Mouse (Mus musculus) neural tube, embryonic 14.5 days (tissue): ENCODE data around the gene Cotl1. TPM values are rescaled to one million over a fixed set of nuclear protein-coding genes. Genes with fewer than 3 reads are reported as not detected.

ENCODE experiments used
- ATAC-seq: fragments of 200-750 bp; cut with Nextera tagmentation; 2 replicates; pipeline ENCODE4 v1.8.0; 2017; ENCODE audit warnings: low read depth, mild to moderate bottlenecking, moderate TSS enrichment, moderate library complexity
- H3K27ac ChIP-seq: fragments of 300-500 bp; sonication (generic); 2 replicates; pipeline ENCODE4 v1.5.1; 2014; ENCODE audit warnings: low read depth, mild to moderate bottlenecking, control low read depth, low read length, moderate library complexity, mixed read lengths
- H3K27me3 ChIP-seq: fragments of 300-500 bp; sonication (generic); 2 replicates; pipeline ENCODE4 v1.6.1; 2014; ENCODE audit warnings: low read length; ENCODE audit not compliant: control insufficient read depth, insufficient read depth
- H3K36me3 ChIP-seq: fragments of 300-500 bp; sonication (generic); 2 replicates; pipeline ENCODE4 v1.6.1; 2014; ENCODE audit warnings: low read length, mixed read lengths; ENCODE audit not compliant: control insufficient read depth, insufficient read depth
- H3K4me1 ChIP-seq: fragments of 300-500 bp; sonication (generic); 2 replicates; pipeline ENCODE4 v1.6.1; 2014; ENCODE audit warnings: low read length; ENCODE audit not compliant: control insufficient read depth, insufficient read depth
- H3K4me2 ChIP-seq: fragments of 300-500 bp; sonication (generic); 2 replicates; pipeline ENCODE4 v1.6.1; 2014; ENCODE audit warnings: mild to moderate bottlenecking, low read depth, low read length, control low read depth
- H3K4me3 ChIP-seq: fragments of 300-500 bp; sonication (generic); 2 replicates; pipeline ENCODE4 v1.5.1; 2014; ENCODE audit warnings: low read depth, low read length, control low read depth, mixed read lengths
- H3K9ac ChIP-seq: fragments of 300-500 bp; sonication (generic); replicated peaks from 2 replicates; pipeline ENCODE4 v1.6.1; 2014; ENCODE audit warnings: low read depth, mild to moderate bottlenecking, control low read depth, low read length, mixed read lengths
- H3K9me3 ChIP-seq: fragments of 300-500 bp; sonication (generic); 2 replicates; pipeline ENCODE4 v1.6.1; 2016; ENCODE audit warnings: low read length; ENCODE audit not compliant: control insufficient read depth
- WGBS: fragments of 180-500 bp; shearing (Covaris S2); extraction: QIAGEN DNeasy Blood & Tissue Kit; methylation state at CpG from one replicate; pipeline ENCODE4 v1.1.7; 2014; 5-methylcytosine and 5-hydroxymethylcytosine counted together
- polyA plus RNA-seq: library from polyadenylated mRNA; unstranded; fragments of >200 nt; fragmentation: Nextera tagmentation; extraction: Ambion mirVana; gene quantifications from 2 replicates; pipeline ENCODE4 v1.2.1, GENCODE M21; 2014

The Cotl1 gene
- polyA plus RNA-seq, 1 experiment from 2014 or later = 232 TPM

DNA sequence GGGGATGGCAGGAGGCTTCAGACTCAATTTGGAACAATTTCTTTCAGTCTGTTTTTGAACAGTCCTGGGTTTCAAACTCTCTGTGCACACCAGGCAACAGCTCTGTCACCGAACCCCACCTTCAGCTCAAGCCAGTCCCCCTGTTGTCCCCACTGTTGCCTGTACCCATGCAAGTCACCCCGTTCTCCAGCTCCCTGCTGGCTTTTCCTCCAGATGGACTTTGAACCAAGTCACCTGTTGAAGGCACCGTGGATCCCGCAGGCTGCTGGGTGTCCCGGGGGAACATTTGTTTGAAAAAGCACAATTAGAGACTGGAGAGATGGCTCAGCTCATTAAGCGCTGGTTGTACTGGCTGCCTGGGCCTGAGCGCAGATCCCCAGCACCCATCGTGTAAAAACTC, 35.1 kb downstream of the Cotl1 start:
- Histone ChIP-seq H3K36me3 (no peaks in the 10 kb centered on the region), H3K9ac (no peak overlapping the region), H3K4me2 (no peak overlapping the region), H3K9me3 (no peaks in the 10 kb centered on the region), H3K27me3 (no peaks in the 10 kb centered on the region), H3K4me3 (no peak overlapping the region), H3K4me1 (peaks cover 20% of the 10 kb centered on the region), H3K27ac (no peak overlapping the region)
- 52% methylated on average over 8 of the region's 8 CpGs for WGBS
- ATAC-seq = no peak

DNA sequence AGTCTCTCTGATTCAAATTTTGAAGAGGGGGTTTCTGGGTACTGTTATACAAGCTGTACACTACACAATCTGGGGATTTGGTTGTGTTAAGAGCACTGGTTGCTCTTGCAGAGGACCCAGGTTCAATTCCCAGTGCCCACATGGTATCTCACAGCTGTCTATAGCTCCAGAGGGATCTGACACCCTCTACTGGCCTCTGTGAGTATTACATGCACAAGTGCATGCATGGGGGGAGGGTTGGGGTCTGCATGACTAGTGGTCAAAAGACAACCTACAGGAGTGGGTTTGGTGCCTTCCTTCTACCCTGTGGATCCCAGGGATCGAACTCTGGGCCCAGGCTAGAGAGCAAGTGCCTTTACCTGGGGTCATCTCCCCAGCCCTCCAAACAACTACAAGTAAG, 37.8 kb downstream of the Cotl1 start:
- Histone ChIP-seq H3K36me3 (no peaks in the 10 kb centered on the region), H3K4me3 (no peak overlapping the region), H3K4me1 (peaks cover 21% of the 10 kb centered on the region), H3K9ac (no peak overlapping the region), H3K27me3 (no peaks in the 10 kb centered on the region), H3K27ac (no peak overlapping the region), H3K9me3 (no peaks in the 10 kb centered on the region), H3K4me2 (no peak overlapping the region)
- WGBS = 88% methylated on average over 1 of the region's 1 CpGs
- no peak for ATAC-seq

DNA sequence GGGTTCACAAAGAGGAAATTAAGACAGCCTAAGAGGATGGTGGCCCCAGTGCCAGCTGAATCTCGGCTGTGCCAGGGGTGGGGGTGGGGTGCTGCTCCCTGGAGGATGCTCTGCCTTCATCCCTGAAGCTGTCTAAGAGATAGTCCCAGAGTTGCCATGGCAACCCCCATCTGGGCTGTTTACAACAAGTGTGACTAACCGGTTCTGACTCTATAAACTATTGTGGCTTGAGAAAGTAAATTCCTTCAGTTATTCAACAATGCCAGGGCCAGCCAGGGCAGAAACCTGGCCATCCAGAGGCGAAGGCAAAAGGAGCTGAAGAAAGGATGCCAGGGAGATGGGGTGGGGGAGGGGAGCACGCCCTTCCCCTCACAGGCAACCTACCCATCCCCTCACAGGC, 39.2 kb downstream of the Cotl1 start:
- Histone ChIP-seq H3K4me1 (peaks cover 13% of the 10 kb centered on the region), H3K4me2 (no peak overlapping the region), H3K9me3 (no peaks in the 10 kb centered on the region), H3K27ac (no peak overlapping the region), H3K4me3 (no peak overlapping the region), H3K27me3 (no peaks in the 10 kb centered on the region), H3K36me3 (no peaks in the 10 kb centered on the region), H3K9ac (no peak overlapping the region)
- 3% methylated on average over 4 of the region's 4 CpGs for WGBS
- peak; percentile 42; the same call in 1 of the 2 replicates for ATAC-seq

DNA sequence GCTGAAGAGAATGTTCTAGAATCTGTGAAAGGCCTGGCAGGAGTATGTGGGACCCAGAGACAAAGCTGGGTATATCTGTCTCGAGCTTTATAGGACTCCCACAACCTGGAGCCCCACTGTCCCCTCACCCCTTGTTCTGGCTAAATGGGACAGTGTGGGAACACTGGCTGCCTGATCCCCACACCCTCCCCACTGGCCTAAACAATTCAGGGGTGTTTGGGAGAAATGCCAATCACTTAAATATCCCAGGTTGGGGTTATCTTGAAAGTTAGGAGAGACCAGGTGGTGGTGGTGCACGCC, 41.4 kb downstream of the Cotl1 start:
- Histone ChIP-seq H3K4me2 (peak overlapping the region; percentile 26; the same call in 1 of the 2 replicates), H3K4me1 (peaks cover 12% of the 10 kb centered on the region), H3K27me3 (no peaks in the 10 kb centered on the region), H3K9ac (no peak overlapping the region), H3K27ac (peak overlapping the region; percentile 53), H3K4me3 (no peak overlapping the region), H3K36me3 (no peaks in the 10 kb centered on the region), H3K9me3 (no peaks in the 10 kb centered on the region)
- 58% methylated on average over 2 of the region's 2 CpGs for WGBS
- ATAC-seq = no peak

DNA sequence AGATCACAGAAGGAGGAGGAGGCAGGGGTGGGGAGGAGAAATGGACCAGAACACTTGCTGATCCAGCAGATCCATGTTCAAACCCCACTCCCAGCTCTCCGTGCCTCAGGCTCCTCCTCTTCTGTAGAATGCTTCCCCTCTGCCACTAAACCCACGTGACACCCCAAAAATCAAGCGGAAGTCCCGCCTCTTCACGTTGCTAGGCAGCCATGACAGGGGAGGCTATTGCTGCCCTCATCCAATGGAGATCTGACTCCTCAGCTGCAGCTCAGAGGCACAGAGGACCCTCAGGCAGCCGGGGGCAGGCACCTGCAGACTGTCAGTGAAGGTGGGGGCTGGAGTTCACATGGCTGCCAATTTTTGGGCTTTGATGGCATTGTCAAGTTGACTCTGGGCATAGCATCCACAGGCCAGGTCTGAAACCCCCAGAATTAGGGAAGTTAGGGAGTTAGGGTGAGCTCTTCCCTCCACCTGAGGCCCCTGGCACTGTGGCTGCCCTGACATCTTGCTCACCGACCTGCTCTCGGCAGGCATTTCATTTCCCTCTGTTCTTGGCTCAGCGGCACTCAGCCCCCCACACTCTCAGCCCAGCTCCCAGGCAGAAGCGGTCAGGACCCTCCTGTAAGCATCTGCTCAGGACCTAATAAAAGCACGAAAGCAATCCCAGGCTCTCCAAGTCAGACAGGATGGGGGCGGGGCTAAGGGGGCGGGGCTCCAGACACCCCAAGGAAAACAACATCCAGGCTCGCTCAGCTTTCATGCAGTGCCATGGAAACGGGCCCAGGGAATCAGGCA, 42.0 kb downstream of the Cotl1 start:
- Histone ChIP-seq H3K4me3 (no peak overlapping the region), H3K36me3 (no peaks in the 10 kb centered on the region), H3K27ac (peak overlapping the region; percentile 53; the same call in 1 of the 2 replicates), H3K9ac (no peak overlapping the region), H3K27me3 (no peaks in the 10 kb centered on the region), H3K9me3 (no peaks in the 10 kb centered on the region), H3K4me2 (peak overlapping the region; percentile 26; the same call in 1 of the 2 replicates), H3K4me1 (peaks cover 12% of the 10 kb centered on the region)
- WGBS = 5% methylated on average over 15 of the region's 15 CpGs
- peak; percentile 72 for ATAC-seq

DNA sequence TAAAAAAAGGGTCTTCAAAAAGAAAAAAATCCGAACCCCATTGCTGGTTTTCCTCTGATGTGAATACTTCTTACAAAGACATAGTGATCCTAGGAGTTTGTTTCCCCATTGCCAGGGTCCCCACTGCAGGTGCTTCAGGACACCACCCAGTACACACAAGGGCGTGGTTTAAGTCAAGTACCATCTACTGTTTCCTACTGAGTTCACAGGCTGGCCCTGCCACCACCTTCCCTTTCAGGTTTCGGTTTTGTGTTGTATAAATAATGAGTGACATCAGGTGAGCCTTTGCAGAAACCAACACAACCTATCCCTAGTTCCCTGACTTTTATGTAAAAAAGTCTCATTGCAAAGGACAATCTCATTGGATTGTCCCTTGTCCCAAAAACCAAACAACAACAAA, 44.7 kb downstream of the Cotl1 start:
- Histone ChIP-seq H3K9ac (no peak overlapping the region), H3K4me3 (no peak overlapping the region), H3K9me3 (no peaks in the 10 kb centered on the region), H3K4me1 (peaks cover 12% of the 10 kb centered on the region), H3K27ac (no peak overlapping the region), H3K27me3 (no peaks in the 10 kb centered on the region), H3K4me2 (no peak overlapping the region), H3K36me3 (no peaks in the 10 kb centered on the region)
- no peak for ATAC-seq
- 90% methylated on average over 3 of the region's 3 CpGs for WGBS

DNA sequence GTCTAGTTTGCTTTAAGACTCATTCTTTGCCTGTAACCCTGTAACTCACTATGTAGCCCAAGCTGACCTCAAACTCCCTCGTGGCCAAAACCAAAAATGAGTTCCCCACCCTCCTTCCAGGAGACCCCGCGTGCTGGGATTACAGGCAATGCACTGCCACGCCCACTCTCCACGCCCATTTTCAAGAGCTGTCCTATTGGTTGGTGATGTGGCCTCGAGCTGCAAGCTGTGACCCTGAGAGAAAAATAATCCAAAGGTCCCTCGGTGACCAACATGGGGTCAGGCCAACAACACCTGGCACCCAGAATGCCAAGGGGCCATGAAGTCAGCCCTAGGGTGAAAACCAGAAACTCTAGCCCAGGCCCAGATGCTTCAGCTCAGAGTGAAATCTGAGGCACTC, 45.7 kb downstream of the Cotl1 start:
- no peaks in the 10 kb centered on the region for H3K27me3 ChIP-seq
- WGBS = 43% methylated on average over 7 of the region's 7 CpGs

DNA sequence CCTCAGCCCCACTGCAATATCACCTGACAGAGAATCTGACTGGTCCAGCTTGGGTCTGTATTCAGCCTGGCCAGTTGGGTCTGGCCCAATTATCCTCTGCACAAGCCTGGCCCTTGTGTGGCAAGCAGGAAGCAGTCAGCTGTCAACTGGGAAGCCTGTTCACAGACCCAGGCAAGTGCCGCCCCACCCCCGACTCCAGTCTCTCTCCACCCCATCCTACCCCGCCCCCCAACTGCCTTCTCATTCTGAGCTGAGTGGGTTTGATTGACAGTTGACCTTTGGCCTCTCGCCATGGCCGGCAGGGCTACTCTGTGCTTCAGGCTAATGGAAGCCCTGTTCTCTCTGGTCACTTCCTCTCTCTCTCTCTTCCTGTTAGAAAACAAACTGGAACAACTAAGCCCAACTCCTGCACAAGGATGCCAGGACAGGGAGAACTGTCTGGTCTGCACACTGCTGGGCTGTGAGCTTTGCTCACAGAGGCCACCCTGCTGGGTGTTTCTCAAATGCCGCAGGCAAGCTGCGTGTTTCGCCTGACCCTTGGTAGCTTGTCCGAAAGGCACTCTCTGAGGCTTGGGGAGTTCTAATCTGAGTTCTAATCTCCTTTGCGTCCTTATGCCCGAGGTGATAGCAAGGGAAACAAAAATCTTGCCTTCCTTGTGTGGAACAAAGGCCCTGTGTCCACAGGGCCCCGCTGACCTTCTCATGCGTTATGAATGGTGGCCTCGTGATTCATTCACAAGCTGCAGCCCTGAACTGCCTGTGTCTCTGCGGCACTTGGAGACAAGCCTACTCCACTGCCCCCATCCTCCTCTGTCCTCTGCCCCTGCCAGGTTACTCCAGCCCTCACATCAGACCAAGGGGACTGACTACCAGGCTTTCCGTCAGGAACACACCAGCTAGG, 48.3 kb downstream of the Cotl1 start:
- Histone ChIP-seq H3K27ac (peak overlapping the region; percentile 57; the same call in 1 of the 2 replicates), H3K4me1 (peaks cover 8% of the 10 kb centered on the region; the same call in 1 of the 2 replicates), H3K27me3 (no peaks in the 10 kb centered on the region), H3K36me3 (no peaks in the 10 kb centered on the region), H3K4me3 (no peak overlapping the region), H3K9ac (no peak overlapping the region), H3K4me2 (no peak overlapping the region), H3K9me3 (no peaks in the 10 kb centered on the region)
- ATAC-seq = peak; percentile 67; the same call in 1 of the 2 replicates
- WGBS = 12% methylated on average over 16 of the region's 16 CpGs

More for the DNA sequence above, 45.7 kb downstream of the Cotl1 start:
- Histone ChIP-seq H3K9me3 (no peaks in the 10 kb centered on the region), H3K9ac (no peak overlapping the region), H3K4me3 (no peak overlapping the region), H3K27ac (no peak overlapping the region), H3K36me3 (no peaks in the 10 kb centered on the region), H3K4me1 (peaks cover 12% of the 10 kb centered on the region; the same call in 1 of the 2 replicates), H3K4me2 (no peak overlapping the region)
- ATAC-seq = no peak

DNA sequence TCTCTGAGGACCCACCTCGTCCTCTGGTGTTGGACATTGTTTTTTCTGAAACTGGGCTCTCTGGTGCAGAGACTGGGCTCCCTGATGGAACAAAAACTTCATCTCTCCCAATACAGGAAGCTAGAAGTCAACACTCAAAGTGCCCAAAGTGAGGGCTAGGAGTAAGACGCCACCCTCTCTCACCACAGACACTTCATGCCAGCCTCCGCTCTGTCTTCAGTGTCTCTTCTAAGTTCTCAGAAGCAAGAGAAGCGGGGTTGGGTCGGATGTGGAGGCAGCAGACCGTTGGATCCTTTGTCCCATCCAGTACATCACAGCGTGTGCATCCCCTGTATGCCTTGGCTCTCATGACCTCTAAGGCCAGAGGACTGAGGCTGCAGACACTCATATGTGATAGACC, 50.8 kb downstream of the Cotl1 start:
- no peak for ATAC-seq
- H3K9ac ChIP-seq = no peak overlapping the region
- H3K36me3 ChIP-seq = no peaks in the 10 kb centered on the region
- no peak overlapping the region for H3K4me3 ChIP-seq
- WGBS = 91% methylated on average over 7 of the region's 7 CpGs
- H3K4me1 ChIP-seq = peaks cover 8% of the 10 kb centered on the region; the same call in 1 of the 2 replicates
- no peak overlapping the region for H3K4me2 ChIP-seq
- H3K27me3 ChIP-seq = no peaks in the 10 kb centered on the region
- no peak overlapping the region for H3K27ac ChIP-seq
- H3K9me3 ChIP-seq = no peaks in the 10 kb centered on the region
